8 mouse cellular contexts compared by ENCODE assay signal in genomic region chr13:50418421-50418820, GRCm38 (mm10). TPM values are rescaled to one million over a fixed set of nuclear protein-coding genes. Genes with fewer than 3 reads are reported as not detected.
DNase-seq lines count a peak whose midpoint lies in the region; ATAC-seq lines count a peak whose summit lies in the region.

No protein-coding gene starts in this region.

- peaks cover 5% of the 10 kb centered on the region for H3K4me1 ChIP-seq in heart, embryonic 15.5 days (replicated peaks)
- peaks cover 15% of the 10 kb centered on the region for H3K4me1 ChIP-seq in hindbrain, embryonic 14.5 days (replicated peaks; ENCODE audit: control insufficient read depth, insufficient read depth, low read length)
- peaks cover 15% of the 10 kb centered on the region for H3K4me1 ChIP-seq in midbrain, embryonic 15.5 days

- no peak for ATAC-seq in heart, embryonic 15.5 days (replicated peaks; ENCODE audit: insufficient number of reproducible peaks, insufficient read depth, low FRiP score, low read depth)
- ATAC-seq in hindbrain, embryonic 14.5 days (ENCODE audit: low FRiP score) = no peak
- ATAC-seq in midbrain, embryonic 15.5 days (replicated peaks) = peak; percentile 12; the same call in 1 of the 2 replicates

- peak overlapping the region; percentile 75 for H3K4me3 ChIP-seq in heart, embryonic 15.5 days
- peak overlapping the region; percentile 80 for H3K4me3 ChIP-seq in hindbrain, embryonic 14.5 days (replicated peaks; ENCODE audit: low read length)
- H3K4me3 ChIP-seq in midbrain, embryonic 15.5 days = peak overlapping the region; percentile 84

- no peaks in the 10 kb centered on the region for H3K27me3 ChIP-seq in heart, embryonic 15.5 days
- no peaks in the 10 kb centered on the region for H3K27me3 ChIP-seq in hindbrain, embryonic 14.5 days (ENCODE audit: control insufficient read depth, insufficient read depth, low read length)
- no peaks in the 10 kb centered on the region for H3K27me3 ChIP-seq in midbrain, embryonic 15.5 days (replicated peaks)

- WGBS in heart, embryonic 15.5 days = 35% methylated on average over 3 of the region's 3 CpGs
- WGBS in hindbrain, embryonic 14.5 days = 44% methylated on average over 3 of the region's 3 CpGs
- WGBS in midbrain, embryonic 15.5 days = 50% methylated on average over 3 of the region's 3 CpGs

- H3K9ac ChIP-seq in heart, embryonic 15.5 days = peak overlapping the region; percentile 66
- H3K9ac ChIP-seq in hindbrain, embryonic 14.5 days = peak overlapping the region; percentile 89
- H3K9ac ChIP-seq in midbrain, embryonic 15.5 days = peak overlapping the region; percentile 86

- DNase-seq in heart, postnatal 4 days = no peak
- peak; percentile 14 for DNase-seq in ZHBTc4 (ENCODE audit: low read depth, low spot score)
- DNase-seq in hindbrain, embryonic 14.5 days (ENCODE audit: low spot score) = no peak
- no peak for DNase-seq in B cell, adult 2 months
- no peak for DNase-seq in right cerebral cortex, postnatal 4 days
- no peak for DNase-seq in kidney, postnatal 14 days

- peaks cover 21% of the 10 kb centered on the region for H3K36me3 ChIP-seq in heart, embryonic 15.5 days
- H3K36me3 ChIP-seq in hindbrain, embryonic 14.5 days (replicated peaks; ENCODE audit: control insufficient read depth, insufficient read depth) = peaks cover 27% of the 10 kb centered on the region
- H3K36me3 ChIP-seq in midbrain, embryonic 15.5 days (replicated peaks) = peaks cover 14% of the 10 kb centered on the region; the same call in 1 of the 2 replicates

- H3K9me3 ChIP-seq in heart, embryonic 15.5 days (replicated peaks) = no peaks in the 10 kb centered on the region
- no peaks in the 10 kb centered on the region for H3K9me3 ChIP-seq in hindbrain, embryonic 14.5 days (ENCODE audit: control insufficient read depth, low read length)
- no peaks in the 10 kb centered on the region for H3K9me3 ChIP-seq in midbrain, embryonic 15.5 days

- peak overlapping the region; percentile 76 for H3K4me2 ChIP-seq in heart, embryonic 15.5 days
- H3K4me2 ChIP-seq in hindbrain, embryonic 14.5 days (replicated peaks) = peak overlapping the region; percentile 59
- peak overlapping the region; percentile 66 for H3K4me2 ChIP-seq in midbrain, embryonic 15.5 days

- peak overlapping the region; percentile 29; the same call in 1 of the 2 replicates for H3K27ac ChIP-seq in heart, embryonic 15.5 days
- no peak overlapping the region; the same call in 1 of the 2 replicates for H3K27ac ChIP-seq in hindbrain, embryonic 14.5 days
- no peak overlapping the region for H3K27ac ChIP-seq in midbrain, embryonic 15.5 days

RNA-seq across cellular contexts. Expression of gene Fbxw17, which starts 0.8 kb away (rescaled TPM):
- 18.5 and 21.9 TPM in 2 replicates for polyA plus RNA-seq in heart, embryonic 15.5 days (2015; fragmentation: Nextera tagmentation; extraction: Ambion mirVana)
- 10 to 100 TPM; 11.7 to 16.2 TPM for total RNA-seq in heart, postnatal 4 days (2021)
- 28.7 and 35.2 TPM in 2 replicates for polyA plus RNA-seq in hindbrain, embryonic 14.5 days (2014; fragmentation: Nextera tagmentation; extraction: Ambion mirVana)
- polyA plus RNA-seq in midbrain, embryonic 15.5 days (2015; fragmentation: Nextera tagmentation; extraction: Ambion mirVana) = 36.2 and 42.1 TPM in 2 replicates

RNA-seq across cellular contexts. Expression of gene Gm47429, which starts 25.3 kb away (rescaled TPM):
- polyA plus RNA-seq in heart, embryonic 15.5 days (2015; fragmentation: Nextera tagmentation; extraction: Ambion mirVana) = not detected in 2 replicates
- total RNA-seq in heart, postnatal 4 days (2021) = not detected
- not detected in 2 replicates for polyA plus RNA-seq in hindbrain, embryonic 14.5 days (2014; fragmentation: Nextera tagmentation; extraction: Ambion mirVana)
- not detected in 2 replicates for polyA plus RNA-seq in midbrain, embryonic 15.5 days (2015; fragmentation: Nextera tagmentation; extraction: Ambion mirVana)

RNA-seq across cellular contexts. Expression of gene Nutm2, which starts 48.7 kb away (rescaled TPM):
- not detected in 2 replicates for polyA plus RNA-seq in heart, embryonic 15.5 days (2015; fragmentation: Nextera tagmentation; extraction: Ambion mirVana)
- total RNA-seq in heart, postnatal 4 days (2021) = not detected
- not detected in 2 replicates for polyA plus RNA-seq in hindbrain, embryonic 14.5 days (2014; fragmentation: Nextera tagmentation; extraction: Ambion mirVana)
- not detected in 2 replicates for polyA plus RNA-seq in midbrain, embryonic 15.5 days (2015; fragmentation: Nextera tagmentation; extraction: Ambion mirVana)
